Mouse (Mus musculus): Measurements from ENCODE around the gene Kcnh7.

Kcnh7 gene

DNA sequence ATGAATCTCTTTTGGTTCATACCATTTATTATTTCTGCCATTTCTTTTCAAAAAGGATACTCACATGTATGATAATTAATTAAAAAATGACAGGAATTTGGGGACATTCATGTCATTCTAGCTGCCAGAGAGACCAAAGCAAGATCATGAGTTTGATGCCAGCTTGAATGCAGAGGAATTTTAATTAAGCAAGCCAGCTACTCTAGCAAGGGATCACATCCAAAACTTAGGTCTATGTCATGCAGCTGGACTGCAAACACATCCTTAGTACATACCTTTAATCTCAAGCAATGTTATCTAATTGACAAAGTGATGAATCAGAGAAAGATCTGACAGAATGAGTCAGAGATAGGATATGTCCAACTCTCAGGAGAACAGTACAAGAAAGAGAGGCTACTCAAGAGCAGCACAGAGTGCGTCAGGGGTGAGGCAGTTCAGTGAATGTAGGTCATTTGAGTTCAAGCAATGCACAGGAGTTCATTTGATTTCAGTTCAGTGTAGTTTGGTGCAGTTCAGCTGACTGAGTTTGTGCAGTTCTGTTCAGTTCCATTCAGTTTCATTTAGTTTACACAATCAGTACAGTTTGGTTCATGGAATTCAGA, 248.7 kb downstream of the Kcnh7 start:
- no peak for DNase-seq (ENCODE audit: low spot score)

DNA sequence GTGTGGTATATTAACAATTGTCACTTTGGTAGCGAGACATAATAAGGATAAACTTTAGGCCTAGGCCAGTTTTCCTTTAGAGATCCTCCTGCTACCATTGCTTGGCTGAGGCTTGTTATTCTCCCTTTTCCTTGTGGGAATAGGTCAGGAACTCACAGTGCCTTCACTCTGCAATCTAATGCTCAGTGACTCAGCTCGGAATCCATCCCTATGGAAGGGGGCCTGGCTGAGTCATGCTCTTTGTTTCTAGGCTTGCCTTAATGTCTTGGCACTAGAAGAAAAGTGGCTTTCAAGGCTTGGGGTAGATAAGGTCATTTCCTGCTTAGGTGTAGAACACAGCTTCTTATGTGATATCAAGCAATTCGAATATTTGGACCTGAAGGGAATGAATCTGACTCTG, 255.6 kb downstream of the Kcnh7 start:
- DNase-seq (ENCODE audit: low spot score), result no peak

DNA sequence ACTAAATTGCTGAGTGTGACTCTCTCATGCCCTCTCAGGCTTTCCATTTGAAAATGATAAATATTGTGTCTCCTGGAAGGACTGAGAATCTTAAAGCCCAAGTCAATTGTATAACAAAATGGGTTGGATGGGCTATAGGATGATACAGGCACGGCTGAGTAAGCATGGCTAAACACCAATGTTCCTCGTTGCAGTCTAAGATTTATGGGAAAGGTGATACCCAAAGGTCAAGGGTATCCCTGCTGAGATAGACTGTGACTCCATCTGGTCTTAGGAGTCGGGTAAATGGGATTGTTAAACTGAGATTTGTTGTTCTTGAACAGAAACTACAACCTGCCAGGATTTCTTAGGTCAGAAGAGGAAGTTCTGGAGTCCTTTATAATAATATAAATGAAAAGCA, 256.0 kb downstream of the Kcnh7 start:
- DNase-seq (ENCODE audit: low spot score), result no peak

DNA sequence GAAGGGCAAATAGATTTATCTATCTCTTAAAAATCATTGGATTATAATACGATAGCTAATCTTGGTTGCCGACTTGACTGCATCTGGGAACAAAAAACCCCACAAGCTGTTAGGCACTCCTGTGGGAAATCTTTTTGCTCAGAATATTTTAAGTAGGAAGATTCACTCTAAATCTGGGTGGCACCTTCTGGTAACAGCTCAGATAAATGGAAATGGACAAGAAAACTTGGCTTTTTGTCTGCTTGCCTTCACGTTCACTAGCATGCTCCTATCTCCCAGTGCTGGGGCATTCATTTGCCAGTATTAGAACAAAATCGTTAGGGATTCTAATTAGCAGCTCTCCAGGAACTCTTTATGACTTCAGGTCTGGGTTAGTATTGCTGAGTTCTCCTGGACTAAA, 260.3 kb downstream of the Kcnh7 start:
- no peak for DNase-seq (ENCODE audit: low spot score)

DNA sequence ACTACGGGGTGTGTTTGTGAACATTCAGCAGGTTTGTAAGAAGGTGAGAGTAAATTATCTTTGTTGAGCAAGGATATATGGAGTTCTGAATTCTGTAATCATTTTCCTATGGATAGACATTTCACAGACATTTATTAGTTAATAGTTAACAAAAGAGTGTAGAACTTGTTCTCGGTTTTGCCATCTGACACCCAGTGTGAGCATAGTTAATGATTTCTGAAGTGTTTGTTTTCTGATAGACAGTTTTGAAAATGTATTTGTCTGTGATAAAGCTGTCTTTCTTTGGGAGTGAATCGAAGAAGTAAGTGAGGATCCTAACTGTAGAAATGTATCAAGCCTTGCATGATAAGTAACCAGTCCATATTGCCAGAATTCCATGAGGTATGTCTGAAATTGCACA, 276.4 kb downstream of the Kcnh7 start:
- no peak for DNase-seq (ENCODE audit: low spot score)

DNA sequence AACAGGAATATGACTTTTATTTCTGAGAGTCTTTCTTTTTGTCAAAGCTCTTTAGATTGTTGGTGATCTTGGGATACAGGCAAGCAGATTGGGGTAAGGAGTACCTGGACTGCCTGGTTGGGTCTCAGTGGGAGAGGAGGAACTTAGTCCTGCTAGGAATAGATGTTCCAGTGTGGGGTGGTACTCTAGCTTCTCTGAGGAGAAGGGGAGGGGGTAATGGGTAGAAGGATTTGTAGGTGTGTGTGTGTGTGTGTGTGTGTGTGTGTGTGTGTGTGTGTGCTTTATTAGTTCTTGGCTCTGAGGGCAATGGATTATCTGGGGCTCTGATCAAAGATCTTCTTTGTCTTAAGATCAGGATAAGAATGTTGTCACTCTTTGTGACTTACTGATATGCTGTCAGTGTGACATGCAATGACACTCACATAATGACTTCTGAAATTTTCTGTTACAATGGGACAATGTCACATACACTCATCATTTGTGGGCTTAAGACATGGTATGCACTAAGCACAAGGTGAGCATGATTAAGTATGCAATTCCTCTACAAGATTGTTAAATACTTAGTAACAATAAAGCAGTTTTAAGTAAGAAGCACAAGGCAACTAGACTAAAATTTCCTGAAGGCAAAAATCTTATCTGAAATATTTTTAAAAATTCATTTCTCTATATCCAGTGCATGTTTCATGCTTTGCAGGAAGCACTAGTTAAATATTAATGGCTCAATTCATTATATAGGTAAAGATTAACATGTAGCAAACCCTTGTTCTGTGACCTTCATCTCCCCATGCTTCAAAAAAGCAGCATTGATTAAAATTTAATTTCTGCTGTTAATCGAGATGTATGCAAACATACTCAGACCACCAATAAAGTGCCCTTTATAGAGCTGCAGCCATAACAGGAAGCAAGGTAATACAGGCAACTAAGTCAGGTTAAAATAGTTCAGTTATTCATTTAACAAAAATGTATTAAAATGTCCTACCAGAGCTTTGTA, 281.4 kb downstream of the Kcnh7 start:
- DNase-seq (ENCODE audit: low spot score), result no peak

DNA sequence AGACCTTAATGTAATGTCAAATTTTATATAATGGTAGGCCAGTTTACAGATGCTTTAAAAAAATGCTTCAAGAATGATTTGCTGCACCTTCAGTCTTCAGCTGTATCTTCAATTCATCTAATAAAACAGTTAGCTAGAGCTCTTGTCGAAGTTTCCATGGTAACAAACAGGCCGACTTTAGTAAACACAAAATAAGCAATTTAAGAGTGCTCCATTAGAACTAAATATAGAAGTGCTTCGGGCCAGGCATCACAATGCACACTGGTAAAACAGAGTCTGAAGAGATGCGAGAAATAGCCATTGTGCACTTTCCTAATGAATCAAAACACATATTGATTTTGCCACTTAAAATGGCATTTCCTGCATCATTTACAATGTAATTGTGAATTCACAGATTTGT, 305.3 kb downstream of the Kcnh7 start:
- DNase-seq (ENCODE audit: low spot score), result no peak

DNA sequence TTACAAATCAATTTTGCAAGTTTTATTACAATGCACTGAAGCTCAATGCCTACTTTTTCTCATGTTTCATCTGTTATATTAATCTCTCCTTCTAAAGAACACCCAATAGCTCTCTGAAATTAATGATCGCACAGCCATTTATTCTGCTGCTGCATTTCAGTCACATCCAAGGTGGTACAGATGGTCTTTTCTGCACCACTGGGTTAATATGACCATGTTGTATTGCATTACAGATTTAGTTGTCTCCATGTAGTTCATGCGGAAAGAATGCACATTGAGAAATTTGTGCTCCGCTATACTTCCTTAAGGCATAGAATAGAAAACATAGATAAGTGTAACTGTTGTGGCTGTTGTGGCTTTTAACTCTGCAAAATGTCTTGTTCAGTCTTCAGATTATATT, 328.7 kb downstream of the Kcnh7 start:
- DNase-seq (ENCODE audit: low spot score), result no peak

DNA sequence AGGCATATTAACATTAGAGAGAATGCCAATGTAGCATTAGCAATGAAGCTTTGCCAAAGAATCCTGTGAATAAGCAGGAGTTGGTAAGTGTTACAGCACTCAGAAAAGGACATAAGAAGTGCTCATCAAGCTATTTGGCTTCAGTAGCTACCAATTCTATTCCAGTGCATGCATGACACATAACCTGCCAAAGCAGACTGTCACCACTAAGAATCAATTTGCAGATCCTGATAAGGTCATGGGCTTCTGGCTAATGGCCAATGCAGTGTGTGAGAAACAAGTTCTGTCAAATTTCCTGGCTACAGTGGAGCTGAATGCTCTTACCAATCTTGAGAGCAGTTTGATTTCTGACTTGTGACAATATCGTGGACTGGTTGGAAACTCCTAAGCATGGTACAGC, 341.5 kb downstream of the Kcnh7 start:
- DNase-seq (ENCODE audit: low spot score), result no peak

DNA sequence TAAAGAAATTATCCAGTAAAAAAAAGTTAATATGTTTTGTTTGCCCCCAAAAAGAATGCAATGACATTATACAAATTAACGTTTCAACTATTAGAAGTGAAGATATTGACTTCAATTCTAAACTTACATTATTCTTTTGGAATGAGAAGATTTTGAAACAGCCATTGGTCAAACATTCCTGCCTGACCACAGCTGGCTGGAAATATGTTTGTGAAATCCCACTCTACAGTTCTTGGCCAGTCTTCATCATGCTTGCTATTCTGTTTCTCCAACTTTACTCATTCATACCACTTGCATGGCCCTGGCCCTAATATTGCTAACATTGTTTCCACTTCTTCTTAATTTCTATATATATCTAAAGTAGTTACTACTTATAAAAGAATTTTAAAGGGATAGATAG, 349.8 kb downstream of the Kcnh7 start:
- DNase-seq (ENCODE audit: low spot score), result no peak

DNA sequence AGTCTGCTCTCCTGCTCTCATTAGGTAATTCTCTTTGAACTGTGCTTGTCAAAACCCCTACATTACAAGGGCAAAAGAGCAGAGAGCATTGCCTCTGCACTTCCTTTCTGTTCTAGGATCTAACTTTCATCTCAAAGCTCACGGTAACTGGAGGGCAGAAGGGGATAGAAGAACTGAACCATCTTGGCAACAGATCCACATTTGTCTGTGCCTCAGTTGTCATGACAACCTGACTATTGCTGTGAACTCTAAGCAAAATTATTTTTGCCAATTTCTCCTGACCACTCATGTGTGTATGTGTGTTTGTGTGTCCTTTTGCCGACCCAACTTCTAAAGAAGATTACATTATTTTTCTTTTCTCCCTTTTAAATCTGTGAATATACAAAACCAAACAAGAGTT, 364.9 kb downstream of the Kcnh7 start:
- no peak for DNase-seq (ENCODE audit: low spot score)

DNA sequence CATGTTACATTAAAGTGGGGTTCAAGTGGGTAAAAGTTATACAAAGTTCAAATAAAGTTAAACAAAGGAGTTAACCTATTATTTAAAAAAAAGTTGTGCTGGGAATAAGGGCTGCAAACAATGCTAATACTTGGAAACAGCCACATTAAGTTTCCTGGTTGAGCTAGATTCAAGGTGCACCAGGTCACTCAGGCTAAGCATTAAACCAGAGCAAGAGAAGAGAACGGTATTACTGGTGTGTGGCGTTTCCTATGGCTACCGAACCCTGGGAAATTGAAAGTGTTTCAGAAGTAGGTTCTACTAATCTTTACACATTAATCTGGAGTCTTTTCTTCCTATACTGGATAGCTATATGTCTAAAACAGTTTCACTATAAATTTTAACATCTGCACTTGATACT, 368.1 kb downstream of the Kcnh7 start:
- DNase-seq (ENCODE audit: low spot score), result no peak

DNA sequence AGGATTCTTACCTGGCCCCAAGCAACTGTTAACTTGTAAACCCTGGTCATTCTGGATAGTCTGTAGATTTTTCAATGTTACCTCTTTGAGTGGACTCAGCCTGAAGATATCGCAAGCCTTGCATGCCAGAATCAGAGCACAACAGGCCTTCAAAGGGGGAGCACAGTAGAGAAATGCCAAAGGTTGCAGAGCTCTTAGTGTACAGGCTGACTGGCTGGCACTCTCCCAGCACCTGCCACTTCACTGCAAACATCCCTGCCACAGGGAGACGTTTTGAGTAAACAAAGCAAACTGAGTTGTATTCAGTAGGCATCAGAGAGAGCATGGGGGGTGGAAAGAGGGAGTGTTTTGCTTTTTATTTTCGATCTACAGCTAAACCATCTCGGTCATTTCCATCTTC, 375.3 kb downstream of the Kcnh7 start:
- no peak for DNase-seq (ENCODE audit: low spot score)

DNA sequence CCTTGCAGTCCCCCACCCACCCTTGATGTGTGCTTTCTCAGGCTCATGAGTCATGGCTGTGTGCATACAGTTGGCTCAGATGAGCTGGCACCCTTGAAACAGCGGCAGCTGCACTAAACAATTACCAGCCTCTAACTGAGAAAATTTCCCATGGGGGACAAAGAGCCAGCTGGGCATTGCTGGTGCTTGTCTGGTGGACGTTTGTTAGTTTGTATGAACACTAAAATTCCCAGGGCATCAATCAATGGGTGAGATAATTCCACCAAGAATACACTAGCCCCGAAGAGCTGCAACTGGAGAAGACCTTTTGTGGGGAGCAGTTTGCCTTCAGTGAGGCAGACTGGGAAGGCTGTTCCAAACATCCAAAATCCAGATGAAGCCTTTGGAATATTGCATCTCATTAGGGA, 376.6 kb downstream of the Kcnh7 start:
- no peak for DNase-seq (ENCODE audit: low spot score)

DNA sequence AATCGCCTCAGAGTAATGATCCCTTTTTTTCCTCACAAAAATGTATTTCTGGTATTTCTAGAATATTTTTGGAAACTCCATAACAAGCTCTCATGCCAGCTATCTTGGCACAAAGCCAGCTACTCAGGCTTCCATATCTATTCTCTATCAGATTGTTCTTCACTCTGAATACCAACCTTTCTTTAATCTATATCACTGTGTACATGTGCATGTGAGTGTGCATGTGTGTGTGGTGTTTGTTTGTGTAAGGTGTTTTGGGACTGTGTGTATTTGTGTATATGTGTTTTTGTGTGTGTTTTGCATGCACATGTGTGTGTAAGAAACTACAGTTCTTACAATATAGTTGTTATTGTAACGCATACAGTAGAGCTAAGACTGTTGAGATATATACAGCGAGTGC, 377.2 kb downstream of the Kcnh7 start:
- DNase-seq (ENCODE audit: low spot score), result no peak

DNA sequence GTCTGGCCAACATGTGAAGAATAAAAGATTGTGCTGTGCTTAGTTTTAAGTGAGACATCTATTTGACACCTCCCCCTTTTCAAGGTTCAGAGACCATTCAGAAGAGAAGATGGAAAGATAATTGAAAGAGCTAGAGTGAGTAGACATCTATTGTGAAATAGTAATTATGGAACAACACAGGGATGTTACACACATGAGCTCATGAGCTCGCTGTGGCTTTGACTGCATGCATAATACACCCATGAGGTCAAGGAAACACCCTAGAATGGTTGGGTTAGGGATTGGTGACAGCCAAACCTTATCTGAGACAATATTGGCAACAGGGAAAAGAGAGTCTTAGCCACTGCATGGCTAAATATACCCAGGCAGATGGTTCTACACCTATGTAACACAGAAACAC, 380.1 kb downstream of the Kcnh7 start:
- DNase-seq (ENCODE audit: low spot score), result no peak

DNA sequence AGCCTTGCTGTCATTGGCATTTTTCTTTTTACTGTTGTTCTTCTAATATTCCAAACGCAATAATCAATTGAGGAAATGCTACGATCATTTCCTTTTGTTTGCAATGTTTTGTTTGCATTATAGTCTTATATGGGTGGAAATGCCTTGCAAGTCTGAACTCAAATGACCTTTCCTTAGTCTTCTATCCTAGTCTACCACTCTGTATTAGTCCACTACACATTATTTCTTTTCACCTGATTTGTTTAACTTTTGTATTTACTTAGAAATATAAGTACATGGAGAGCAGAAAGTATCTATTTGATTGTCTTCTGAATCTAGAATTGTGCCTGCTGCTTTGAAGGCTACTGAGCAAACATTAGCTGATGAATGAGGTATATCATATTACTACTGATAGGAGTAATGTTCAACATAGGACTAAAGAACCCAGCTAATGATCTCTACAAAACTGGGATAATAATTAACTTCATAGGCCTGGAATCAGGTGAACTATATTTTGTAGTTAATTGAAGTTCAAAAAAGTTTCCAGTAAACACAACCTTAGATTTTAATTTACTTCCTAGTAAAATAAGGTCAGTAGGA, 399.5 kb downstream of the Kcnh7 start:
- DNase-seq (ENCODE audit: low spot score), result no peak

DNA sequence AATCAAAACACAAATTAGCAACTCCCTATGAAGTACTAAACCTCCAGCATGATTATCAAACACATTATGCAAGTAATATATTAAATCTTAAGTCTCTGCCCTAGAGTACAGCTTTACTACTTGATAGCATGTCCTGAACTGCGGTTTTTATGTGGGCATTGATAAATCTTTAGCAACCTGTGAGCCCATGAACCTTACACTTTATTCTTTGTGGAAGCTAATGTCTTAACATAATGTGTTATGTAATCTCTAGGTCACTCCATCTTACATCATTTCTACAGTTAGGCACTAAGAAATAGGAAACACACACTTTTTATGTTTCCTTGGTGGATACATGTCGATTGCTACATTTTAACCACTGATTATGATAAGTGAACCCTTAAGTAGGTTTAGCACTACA, 437.8 kb downstream of the Kcnh7 start:
- DNase-seq (ENCODE audit: low spot score), result no peak

DNA sequence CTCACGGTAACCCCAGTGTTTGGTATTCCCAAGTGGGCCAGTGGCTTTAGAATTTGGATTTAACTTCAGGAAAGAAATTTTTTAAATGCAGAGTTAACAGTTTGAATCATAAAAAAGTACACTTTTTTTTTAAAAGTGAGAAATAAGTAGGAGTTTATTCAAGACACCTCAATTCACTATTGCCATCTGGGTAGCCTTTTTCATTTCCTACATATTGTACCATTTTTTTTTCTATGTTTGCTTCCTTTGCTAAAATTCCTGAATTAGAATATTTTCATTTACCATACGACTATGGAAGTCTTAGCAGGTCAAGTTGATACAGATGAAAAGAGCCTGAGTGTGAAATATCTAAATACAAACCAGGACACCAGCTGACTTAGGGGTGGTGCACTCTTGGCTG, 441.0 kb downstream of the Kcnh7 start:
- no peak for DNase-seq (ENCODE audit: low spot score)

DNA sequence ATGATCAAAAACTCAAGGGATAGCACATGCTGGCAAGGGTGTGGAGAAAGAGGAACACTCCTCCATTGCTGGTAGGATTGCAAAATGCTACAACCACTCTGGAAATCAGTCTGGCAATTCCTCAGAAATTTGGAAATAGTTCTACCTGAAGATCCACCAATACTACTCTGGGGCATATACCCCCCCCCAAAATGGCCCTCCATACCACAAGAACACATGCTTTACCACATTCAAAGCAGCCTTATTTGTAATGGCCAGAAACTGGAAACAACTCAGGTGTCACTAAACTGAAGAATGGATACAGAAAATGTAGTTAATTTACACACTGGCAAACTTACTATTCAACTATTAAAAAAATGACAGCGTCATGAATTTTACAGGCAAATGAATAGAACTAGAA, 453.4 kb downstream of the Kcnh7 start:
- DNase-seq (ENCODE audit: low spot score), result no peak

DNA sequence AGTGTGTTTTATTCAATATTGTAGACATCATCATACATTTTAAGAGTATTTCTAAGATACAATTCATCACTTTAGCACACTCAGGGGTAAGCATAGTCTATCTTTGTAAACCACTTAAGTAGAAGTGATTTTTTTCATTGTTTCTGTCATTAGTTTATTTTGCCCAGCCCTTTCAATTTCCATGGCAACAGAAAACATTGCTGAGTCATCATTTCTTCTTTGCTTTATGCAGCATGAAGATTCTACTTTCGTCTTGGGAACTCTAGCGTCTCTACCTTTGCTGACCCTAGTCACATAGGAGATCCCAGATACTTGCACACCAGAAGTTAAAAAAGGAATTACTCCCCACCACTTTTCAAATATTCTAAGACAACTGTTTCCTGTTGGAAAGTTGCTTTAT, 456.4 kb downstream of the Kcnh7 start:
- DNase-seq (ENCODE audit: low spot score), result no peak

DNA sequence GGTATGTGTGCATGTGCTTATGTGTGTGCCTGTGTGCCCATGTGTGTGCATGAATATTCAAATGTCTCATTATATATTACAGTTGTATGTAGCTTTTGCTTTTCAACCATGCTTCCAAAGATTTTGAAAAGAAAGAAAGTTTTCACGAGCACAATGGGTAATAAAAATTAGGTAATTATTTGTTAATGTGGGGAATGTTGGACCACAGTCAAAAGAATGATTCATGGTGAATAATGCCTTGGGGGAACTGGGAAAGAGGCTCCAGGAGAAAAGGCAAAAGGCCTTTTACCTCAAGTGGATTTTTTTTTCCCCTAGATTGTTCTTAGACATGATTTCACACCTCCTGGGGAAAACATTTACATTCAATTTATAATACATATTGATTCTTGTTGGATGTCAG, 458.1 kb downstream of the Kcnh7 start:
- no peak for DNase-seq (ENCODE audit: low spot score)

DNA sequence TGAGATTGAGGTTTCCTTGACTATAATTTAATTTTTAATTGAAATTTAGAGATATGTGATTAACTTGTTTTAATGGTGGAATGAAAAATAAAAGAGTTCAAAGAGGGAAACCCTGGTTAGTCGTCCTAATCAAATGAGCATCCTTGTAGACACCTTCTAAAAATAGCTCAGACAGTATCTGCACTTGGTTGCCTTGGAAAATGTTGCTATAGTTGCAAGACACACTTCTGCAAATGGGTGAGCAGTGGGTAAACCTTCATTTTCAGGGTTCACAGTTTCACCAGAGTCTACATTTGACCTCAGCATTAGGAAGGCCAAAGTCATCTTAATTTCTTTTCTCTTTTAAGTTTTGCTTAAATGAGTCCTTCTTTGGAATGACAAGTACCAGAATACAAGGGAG, 465.7 kb downstream of the Kcnh7 start:
- DNase-seq (ENCODE audit: low spot score), result no peak

Measured in ovary, postnatal 10 days (tissue).